Mouse (Mus musculus) megakaryocyte progenitor cell, adult 5-6 weeks (primary cell): ENCODE results near the gene Pdcd7. TPM values are rescaled to one million over a fixed set of nuclear protein-coding genes. Genes with fewer than 3 reads are reported as not detected.

Source experiments
- ATAC-seq: replicated peaks from 2 replicates; pipeline ENCODE4 v1.8.0; 2016; ENCODE audit warnings: mild to moderate bottlenecking, moderate TSS enrichment, inconsistent platforms; ENCODE audit not compliant: poor library complexity
- total RNA-seq, 2 experiments: library from RNA; stranded (forward) in 1 of 2; stranded (reverse) in 1 of 2; fragments of 157-497, 149-512 nt in 1 of 2; fragments of 200-1000 nt in 1 of 2; gene quantifications; 2 replicates each; pipeline versions ENCODE4 v1.2.3 to v1.2.4; 2015 to 2017

Pdcd7 gene
- total RNA-seq, 2 experiments from 2014 or later = 18.2 to 20.1 TPM

DNA sequence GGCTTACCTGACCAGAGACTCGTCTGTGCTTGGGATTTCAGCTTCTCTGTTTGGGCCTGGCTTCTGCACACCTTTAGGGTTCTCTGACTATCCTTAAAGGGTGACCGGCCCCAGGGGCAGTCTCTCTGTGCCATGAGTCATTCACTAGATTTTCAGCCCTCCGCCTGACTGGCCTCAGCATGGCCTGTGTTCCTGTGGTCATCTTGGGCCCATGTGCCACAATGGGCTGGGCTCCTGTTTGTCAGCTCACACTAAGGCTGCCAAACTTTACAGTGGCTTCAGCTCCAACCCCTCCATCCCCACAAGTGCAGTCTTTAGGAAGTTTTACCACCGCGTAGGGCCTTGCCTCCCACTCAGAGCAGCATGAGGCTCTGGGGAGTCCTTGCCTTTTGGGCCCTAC lies 7.3 kb downstream of the Pdcd7 start:
- no peak for ATAC-seq

DNA sequence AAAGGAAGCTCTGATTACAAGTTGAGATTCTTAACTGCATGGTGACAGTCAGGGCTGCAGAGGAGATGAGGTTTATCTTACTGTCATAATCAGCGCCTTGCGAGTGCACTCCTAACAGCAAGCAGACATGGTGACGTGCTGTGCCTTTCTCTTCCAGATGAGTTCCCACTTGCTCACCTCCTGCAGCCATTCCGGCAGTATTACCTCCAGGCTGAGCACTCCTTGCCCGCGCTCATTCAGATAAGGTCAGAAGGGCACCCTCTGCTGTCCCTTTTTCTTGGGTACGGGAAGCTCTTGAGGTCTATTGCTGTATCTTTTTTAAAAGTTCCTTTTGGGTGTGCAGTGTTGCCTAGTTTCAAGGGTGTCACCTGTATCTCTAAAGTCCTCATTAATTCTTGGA lies 10.7 kb downstream of the Pdcd7 start:
- no peak for ATAC-seq

DNA sequence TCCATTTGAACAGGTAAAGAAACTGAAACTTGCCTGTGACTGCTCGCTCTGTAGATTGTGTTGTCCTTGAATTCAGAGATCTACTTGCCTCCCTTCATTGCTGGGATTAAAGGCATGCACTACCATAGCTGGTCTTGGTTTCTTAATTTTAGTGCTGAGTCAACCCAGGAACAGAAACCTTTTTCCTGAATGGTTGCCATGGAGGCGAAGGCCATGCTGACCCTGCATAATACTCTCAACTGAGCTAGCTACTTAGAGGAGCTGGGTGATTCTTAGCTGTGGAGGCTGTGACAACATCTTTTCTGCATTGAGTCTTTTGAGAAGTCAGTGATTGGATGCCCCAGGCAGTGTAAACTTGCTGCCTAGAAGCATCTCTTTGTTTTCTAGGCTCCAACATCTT lies 11.1 kb downstream of the Pdcd7 start:
- ATAC-seq = no peak

DNA sequence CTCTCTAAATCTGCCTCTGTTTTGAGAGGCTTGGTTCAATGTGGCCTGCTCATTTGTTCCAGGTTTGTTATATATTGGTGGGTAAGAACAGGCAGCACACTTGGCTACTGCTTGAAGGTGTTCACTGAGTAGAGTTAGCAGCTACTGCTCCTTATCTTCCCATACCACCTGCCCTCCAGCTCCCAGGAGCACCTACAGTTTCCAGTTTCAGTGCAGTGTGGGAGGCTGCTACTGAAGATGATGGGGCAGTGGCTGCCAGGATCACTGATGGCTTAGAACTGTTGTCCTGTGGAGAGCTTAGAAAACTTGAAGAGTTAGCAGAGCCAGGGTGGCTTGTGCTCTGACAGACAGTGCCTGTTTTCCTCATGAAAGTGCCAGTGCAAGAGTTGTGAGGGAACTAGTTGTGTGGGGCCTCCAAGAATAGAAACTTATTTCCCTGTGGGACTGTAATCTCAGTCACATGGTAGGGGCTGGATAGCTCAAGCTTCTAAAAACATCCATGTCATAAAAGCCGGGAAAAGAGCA lies 13.1 kb downstream of the Pdcd7 start:
- peak; percentile 50 for ATAC-seq

DNA sequence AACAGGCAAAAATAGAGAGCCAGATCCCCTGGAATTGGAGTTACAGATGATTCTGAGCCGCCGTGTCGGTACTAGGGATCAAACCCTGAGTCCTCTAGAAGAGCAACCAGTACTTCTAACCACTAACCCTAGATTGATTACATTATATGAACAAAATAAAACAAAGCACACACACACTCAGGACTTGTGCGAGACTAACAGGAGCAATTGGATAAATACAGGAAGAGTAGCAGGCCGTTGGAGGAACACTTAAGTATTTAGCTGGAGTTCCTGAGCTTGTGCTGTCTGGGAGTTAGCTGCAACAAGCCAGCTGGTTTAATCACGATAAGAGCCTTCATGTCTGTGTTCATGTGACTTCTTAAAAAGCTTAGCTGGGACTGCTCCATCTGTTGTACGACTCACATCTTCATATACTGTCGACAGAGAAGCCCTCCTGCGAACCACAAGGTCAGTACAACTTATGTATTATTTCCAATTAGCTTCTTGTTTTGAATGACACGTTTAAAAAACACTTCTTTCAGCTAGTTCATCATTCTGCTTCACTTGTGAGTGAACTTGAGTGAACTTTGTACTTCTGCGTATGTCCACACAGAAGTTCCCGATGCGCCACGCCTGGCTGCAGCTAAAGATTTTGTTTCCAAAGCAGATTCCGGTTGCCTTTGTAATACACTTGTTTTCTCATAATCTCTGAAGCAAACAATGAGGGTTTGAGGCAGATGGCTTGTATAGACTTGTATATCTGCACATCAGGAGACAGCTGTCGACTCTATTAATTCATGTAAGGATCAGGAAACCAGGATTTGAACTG lies 14.9 kb downstream of the Pdcd7 start, which contains the start of gene Ubap1l:
TSS of gene Ubap1l (plus strand) at position 401 of the 808 bp plus-strand sequence.
- ATAC-seq = no peak

DNA sequence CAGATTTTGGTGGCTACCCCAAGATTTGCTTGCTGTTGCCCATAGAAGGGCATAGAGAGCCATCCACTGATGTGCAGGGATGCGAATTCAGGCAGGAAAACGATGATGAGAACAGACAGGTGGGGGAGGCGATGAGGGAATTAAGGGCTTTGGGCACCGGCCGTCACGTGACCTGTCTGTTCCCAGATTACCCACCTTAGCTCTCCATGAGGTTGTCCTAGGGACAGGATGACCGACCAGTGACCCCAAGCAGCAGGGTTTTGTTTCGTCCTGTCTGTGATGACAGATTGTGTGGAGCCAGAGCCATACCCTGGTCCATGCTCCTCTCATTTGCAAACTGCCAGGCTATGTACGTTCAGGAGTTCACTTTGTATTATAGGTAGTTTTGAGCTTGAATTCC lies 17.8 kb downstream of the Pdcd7 start:
- no peak for ATAC-seq

DNA sequence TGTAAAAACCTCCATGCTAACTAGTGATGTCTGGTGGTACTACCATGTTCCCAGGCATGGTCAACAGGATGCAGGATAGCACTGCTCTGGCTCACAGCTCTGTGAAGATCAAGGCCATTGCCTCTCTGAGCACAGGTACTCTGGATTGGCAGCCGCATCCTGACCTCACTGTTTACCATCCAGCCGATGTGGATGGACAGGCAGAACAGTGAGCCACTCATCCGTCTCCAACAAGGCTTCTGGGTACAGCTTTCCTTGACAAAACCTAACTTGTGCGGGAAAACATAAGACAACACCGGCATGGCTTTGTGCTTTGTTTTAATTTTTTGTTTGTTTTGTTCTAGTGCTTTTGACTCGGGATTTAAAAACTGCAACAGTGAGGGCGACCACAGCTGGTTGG lies 19.8 kb downstream of the Pdcd7 start:
- no peak for ATAC-seq

DNA sequence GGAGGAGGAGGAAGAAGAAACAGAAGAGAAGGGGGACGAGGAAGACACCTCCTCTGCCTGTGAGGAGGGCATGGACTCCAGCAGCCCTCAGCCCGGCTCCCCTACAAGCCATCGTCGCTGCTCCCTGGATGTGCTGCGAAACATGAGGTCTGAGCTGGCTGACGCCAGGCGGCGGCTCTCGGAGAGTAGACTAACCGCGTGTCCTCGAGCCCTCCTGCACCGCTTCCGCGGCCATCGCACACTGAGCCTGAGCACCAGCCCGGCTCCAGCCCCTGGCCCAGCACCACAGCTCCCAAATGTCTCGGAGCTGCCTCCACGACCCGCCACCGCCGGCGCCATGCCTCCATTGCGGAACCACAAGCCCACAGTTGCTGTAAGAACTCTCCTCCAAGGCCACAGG lies 25.9 kb downstream of the Pdcd7 start:
- ATAC-seq = no peak

DNA sequence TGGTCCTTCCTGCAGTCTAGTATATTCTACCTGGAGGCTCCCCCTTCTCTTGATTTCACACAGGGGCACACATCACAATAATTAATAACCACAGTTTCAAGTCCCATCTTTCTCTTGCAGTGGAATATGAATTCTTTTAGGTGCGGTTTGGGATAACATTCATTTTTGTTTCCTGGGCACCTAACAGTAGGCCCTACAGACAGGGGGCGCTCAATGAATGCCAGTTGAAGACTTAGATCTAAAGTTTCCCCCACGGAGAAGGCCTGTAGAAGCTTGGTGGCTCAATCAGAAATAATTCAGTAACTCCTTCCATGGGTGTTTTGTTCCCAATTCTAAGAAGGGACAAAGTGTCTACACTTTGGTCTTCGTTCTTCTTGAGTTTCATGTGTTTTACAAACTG lies 26.5 kb downstream of the Pdcd7 start:
- ATAC-seq = no peak; the same call in 1 of the 2 replicates

DNA sequence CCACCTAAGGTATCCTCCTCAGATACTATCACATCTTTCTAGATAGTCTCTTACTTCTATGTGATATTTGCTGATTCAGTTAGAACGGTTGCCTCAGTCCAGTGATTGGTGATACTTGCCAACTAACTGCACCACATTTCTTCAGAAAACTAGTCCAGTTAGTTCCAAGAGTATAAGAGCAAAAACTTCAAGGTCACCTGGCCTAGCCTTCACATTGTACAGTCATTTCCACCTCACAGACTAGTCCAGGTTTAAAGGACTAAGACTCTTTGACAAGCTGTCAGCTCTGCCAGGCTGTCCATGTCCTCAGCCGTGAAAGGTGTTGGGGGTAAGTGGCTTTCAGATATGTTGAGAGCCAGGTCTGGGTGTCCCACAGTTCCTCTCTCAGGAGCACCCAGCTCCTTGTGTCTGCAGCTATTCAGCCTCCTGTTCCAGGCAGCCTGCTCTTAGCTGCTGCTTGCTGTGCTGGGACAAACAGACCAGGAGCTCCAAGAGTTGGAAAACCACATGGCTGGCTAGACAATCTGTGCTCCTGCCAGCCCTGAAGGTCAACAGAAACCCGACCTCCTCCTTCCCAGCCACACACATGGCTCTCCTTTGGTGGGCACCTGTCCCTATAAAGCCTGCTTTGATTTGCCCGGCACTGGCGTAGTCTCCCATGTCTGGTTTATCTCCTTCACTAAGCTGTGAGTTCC lies 28.7 kb downstream of the Pdcd7 start:
- ATAC-seq = no peak

DNA sequence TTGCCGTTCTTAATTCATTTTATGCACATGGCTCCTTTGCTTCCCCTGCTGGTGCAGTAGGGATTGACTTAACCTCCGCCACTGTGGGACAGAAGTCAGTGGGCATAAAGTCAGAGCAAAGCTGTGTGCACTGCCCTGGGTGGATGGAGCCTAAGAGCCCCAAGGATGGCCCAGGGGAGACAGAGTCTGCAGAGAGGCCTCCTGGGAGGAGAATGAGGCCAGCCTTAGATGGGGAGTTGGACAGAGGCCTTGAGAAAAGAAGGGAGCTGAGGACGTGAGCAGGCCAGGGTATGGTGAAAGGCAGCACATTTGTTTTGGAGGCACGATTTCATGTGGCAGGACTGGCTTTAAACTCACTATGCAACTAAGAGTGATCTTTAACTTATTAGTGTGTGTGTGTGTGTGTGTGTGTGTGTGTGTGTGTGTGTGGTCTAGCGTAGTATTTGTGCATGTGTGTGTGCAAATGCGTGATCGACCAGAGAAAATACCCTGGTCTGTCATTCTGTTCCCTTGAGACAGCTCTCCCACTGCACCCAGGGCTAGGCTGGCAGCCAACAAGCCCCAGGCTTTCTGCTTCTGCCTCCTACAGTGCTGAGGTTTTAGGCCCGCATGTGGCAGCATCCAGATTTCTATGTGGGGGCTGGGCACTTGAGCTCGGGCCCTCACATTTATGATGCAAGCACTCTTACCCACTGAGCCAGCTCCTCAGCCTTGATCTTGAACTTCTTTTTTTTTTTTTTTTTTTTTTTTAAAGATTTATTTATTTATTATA lies 29.4 kb downstream of the Pdcd7 start:
- ATAC-seq = no peak

DNA sequence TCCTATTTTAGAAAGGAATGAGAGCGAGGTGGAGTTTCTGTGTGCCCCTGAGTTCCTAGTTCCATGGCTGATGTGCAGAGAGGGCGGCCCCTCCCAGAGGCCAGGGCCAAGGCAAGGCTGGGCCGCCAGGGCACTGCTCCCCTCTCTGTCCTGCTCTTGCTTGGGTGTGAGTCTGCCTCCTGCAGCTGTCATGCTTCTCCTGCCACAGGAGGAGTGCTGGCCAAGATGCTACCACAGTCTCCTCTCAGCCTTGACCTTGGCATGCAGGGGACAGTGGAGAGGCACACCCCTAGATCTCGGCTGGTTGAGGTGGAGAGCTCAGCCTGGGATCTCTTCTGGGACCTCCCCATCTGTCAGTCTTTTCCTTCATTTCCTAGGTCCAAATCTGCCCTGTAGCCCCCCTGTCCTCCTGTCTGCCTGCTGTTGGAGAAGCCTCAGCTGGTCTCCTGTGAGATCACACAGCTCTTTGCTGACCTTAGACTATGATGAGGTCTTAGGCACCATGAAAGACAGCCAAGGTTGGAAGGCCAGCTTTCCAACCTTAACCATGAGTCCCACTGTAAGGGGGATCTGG lies 35.2 kb downstream of the Pdcd7 start:
- no peak for ATAC-seq

DNA sequence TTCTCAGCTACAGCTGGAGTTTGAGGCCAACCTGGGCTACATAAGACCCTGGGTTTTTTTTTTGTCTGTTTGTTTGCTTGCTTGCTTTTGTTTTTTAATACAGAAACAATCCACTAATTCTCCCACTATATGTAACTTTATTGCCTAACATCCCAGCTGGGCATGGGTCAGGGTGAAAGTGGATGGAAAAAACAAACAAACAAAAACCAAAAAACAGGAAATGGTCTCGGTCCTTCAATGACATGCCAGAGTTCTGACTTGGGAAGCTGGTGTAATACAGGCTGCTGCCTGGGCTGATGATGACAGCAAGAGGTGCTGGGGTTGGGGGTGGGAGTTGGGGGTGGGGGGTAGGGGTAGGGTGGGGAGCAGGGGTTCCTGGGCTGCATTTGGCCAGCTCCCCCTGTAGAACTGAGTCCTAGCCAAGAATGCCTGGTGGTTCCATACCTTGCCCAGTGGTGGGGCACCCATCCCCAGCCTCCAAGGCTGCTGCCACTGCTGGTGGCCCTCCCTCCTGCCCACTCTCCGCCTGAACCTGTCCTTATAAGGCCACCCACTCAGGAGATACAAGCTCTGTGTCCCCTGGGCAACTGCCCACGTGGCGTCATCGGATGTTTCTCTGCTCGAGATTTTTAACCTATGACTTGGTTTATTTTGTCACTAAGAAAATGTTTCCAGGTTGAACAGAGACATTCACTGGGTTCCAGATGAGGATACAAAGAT lies 36.3 kb downstream of the Pdcd7 start:
- ATAC-seq = no peak

DNA sequence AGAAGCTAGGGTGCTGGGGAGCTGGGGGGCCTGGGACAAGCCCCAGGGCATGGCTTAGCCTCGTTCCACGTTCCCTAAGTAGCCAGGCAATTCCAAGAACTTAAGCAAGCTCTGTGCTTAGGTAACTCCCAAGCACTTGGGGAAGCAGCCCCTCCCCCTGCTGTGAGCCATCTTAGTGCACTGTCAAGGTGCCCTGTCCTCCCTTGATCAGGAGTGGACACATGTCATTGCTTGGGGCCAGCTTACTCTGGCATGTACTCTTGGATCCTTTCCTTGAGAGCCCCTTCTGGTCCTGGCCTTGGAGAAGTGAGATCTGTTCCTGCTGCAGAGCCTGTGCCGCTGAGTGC lies 36.8 kb downstream of the Pdcd7 start:
- ATAC-seq = no peak

DNA sequence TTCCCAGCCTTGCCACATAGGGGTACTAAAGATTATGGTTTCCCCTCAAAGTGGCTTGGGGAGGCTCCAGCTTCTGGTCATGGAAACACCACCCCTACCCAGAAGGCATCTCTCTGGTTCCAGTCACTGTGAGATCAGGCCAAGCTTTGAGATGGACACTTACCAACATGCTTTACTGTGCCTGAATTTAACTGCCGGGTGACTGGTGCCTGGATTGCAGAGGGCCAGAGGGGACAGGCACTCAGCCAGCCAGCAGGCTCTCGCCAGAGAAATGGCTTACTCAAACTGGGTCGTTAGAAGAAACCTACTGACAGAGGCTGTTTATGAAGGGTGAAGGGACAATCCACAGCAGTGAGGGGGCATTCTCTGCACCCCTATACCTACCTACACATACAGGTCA lies 38.4 kb downstream of the Pdcd7 start:
- no peak for ATAC-seq

DNA sequence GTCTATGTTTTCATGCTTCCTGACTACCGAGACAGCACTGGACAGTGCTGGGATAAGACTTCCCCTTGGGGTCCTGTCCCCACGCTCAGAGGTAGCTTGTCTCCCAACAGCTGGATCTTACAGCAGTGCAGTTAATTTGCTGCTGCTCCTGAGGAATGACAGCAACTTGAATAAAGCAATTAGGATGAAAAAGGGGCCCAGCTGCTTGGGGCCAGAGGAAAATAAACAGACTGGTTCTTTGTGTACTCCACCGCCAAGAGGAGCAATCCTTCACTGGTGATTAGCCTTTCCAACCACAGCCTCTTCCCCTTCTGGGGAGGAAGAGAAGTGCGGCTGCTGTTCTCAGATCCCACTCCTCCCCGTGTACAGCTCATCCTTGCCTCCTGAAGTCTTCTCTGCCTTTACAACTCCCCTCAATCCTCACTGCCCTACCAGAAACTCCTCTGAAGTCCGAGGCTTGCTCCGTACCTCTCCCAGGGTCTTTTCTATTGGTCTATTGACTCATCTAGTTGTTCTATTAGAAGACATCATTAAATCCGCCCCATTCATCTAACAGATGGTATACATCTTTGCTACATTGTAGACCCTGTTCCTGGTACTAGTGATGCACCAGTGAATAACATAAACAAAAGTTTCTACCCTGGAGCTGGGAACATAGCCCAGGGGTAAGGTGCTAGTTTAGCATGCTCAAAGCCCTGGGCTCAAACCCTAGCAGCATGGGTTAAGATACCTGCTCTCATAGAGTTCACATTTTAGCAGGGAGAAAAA lies 40.7 kb downstream of the Pdcd7 start:
- ATAC-seq = no peak

DNA sequence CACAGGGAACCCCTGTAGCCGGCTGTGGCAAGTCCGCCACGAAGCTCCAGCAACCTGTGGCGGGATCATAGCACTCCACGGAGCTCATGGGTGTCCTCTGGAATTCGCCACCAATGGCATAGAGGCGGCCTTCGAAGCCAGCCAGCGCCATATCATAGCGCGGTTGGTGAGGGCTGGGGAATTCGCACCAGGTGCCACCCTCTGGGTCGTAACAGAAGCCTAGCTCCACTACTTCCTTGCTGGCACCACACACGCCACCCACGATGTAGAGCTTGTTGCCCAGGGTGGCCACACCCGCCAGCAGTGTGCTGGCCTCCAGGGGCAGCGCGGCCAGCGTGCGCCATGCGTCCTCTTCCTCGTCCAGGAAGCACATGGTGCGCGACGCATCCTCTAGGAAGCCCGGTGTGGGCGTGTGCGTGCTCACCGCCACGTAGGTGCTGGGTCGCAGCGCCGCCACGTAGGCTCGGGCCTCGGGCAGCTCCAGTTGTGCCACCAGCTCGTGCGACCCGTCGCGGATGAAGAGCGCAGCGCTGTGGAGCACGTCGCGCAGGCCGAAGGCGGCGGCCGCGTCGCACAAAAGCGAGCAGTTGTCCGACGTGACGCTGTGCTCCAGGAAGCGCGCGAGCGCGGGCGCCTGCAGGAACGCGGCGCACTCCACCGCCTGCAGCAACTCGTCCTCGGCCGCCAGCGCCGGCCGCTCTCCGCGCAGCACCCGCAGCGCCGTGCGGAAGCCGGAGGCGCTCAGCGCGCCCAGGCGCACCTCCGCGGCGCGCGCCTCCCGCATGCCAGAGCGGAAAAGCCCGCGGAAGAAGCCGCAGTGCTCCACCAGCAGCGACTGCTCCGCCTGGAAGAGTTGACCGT lies 45.1 kb downstream of the Pdcd7 start:
- ATAC-seq = peak; percentile 23; the same call in 1 of the 2 replicates

DNA sequence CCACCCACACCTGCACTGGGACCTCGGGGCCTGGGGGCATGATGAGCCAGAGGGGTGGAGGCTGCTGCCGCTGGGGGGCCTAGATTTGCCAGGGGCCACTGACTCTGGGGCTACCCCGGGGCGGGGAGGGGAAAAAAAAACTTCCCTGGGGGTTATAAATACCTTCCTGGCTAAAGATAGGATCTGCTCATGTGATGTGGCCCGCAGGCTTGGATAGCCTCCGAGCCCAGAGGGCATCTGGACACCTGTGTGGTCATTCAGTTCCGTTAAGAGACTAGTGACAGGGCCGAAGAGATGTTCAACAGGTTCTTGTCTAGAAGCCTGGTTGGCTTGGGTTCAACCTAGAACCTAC lies 45.7 kb downstream of the Pdcd7 start, which contains the start of gene Kbtbd13:
TSS of gene Kbtbd13 (minus strand) at position 40 of the 352 bp plus-strand sequence.
- ATAC-seq = no peak
